Mouse (Mus musculus) mouse embryonic stem cell (cell line): ENCODE measurements at regions not wholly inside any gene's neighbourhood (a gene's known extent, or its start where the extent isn't known, plus 50 kb on each side); places are given as distances from the start of the nearest gene placed in this dataset.

Experiments
- in situ Hi-C, 2 experiments: fragments of 300-500 bp; cut with MboI; formaldehyde crosslinking; loops; 1 replicate in 1 of 2; 3 replicates in 1 of 2; pipeline ENCODE4 v1.14.3; 2019 to 2020; ENCODE audit warnings: low sequenced_read_pairs in 2 of 2, low pct_unique_long_range_greater_than_20kb in 1 of 2, mixed read lengths in 1 of 2; ENCODE audit not compliant: unreplicated experiment in 1 of 2

DNA sequence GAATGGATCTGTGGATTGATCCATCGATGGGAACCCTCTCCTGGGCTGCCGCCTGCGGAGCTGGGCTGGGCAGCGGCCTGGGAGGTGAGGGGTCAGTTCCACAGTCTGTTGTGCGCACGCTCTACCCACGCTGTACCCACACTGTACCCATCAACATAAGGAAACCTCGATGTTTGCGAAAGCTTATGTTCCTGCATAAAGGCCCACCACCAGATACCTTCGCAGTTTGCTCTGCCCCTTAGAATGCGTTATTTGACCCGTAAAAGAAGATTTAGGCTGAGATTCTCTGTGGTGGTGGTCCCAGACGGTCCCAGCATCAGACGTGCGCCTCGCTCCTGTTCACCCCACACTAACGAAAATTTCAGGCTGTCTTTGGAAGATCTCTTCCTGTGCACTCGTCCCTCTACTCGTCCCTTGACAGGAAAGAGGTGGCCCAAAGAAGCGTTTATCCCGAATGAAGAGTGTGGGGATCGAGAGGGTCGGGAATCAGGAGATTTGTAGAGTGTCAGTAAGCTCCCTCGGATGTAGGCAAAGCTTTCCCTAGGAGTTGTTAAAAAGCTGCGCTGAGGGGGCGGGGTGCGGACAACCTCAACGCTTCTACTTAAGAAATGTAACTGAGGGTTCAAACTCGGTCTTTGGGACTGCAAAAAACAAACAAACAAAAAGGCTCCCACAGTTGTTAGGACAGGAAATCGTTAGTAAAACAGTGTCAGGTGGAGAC, 123.9 kb downstream of the Tmem161b start:
- in situ Hi-C loops, result loop anchor here (5.0 to 10.0 kb wide), 2 partner anchors 609 to 611 kb away; no protein-coding TSS in a partner anchor

GRCm38 (mm10) chr13:84346569-84346968, 124.5 kb downstream of the Tmem161b start:
- in situ Hi-C loops, result loop anchor here (5.0 to 10.0 kb wide), 2 partner anchors 609 to 612 kb away; no protein-coding TSS in a partner anchor

DNA sequence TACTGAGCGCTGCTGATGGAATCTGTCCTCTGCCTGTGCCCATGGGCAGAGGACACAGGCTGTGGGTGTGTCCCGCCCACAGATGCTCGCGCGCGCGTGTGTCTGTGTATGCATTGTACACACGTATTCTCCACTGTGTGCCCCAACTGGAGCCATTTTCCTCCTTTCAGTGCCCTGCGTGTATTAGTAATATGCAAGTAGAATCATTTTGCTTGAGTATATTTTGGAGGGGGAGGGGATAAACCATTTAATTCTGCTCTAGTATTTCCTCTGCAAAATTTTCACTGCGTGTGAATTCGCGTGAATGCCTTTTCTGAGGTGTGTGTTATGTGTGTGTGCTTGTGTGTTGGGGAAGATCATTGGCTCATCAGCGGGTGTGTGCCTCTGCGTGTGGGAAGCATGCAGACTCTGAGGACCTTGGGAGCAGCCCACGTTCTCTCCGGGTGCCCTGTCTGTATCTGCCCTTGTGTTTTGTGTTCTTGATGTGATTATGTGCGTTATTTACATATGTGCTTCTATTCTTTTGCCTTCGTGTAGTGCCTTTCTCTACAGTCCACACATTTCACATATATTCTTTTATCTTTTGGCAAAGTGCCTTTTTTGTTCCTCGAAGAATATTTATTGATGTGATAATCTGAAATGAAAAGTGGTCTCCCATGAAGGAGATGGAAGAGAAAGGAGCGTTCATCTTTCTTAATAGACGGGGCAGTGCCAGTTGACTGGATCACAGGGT, 125.3 kb downstream of the Tmem161b start:
- in situ Hi-C loops, result loop anchor here (5.0 to 10.0 kb wide), 2 partner anchors 610 to 613 kb away; no protein-coding TSS in a partner anchor

GRCm38 (mm10) chr13:84347914-84348700, 126.0 kb downstream of the Tmem161b start:
- in situ Hi-C loops, result loop anchor here (5.0 to 10.0 kb wide), 2 partner anchors 611 to 613 kb away; no protein-coding TSS in a partner anchor

DNA sequence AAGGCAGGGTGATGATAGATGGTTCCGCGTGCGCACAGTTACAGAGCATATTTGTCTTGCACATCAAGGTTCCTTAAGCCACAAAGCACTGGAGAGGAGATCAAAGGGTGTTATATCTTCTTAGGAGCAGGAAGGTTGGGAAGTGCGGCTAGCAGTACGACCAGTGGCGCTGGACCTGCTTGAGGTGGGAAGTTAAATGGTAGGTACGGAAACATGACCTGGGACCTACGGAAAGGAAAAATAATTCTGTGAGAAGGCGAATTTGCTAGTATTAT, 126.5 kb downstream of the Tmem161b start:
- in situ Hi-C loops, result loop anchor here (5.0 to 10.0 kb wide), 2 partner anchors 611 to 614 kb away; no protein-coding TSS in a partner anchor

DNA sequence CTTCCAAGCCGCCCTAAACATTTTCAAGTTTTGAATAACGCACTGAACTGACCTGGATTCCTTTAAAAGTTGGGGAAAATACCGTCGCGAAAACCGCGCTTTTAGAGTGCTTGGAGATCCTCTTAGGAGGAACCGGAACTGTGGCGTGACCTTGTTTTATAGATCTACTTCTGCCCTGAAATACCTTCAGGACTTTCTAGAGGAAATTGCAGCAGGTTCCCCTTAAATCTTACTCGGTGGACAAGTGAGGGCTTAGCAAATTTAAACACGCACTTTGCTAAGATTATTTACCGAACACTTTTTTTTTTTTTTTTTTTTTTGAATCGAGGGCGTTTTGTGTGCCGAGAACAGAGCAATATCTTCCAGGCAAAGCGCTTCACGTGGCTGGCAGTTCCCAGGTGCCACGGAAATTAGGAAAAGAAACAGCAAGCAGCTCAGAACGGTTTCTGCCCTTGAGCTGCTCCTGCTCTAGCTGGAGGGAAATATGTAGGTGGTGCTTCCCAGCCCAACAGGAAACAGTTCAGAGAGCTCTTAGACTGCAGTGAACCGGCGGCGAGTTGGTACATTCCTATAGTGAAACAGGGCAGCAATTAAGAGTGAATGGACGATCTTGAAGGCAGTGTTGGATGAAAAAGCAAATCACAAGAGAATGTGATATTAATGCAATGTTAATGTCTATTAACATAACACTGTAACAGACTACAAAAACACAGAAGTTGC, 127.1 kb downstream of the Tmem161b start:
- in situ Hi-C loops, result loop anchor here (5.0 to 10.0 kb wide), 2 partner anchors 612 to 614 kb away; no protein-coding TSS in a partner anchor

GRCm38 (mm10) chr13:84349721-84350040, 127.6 kb downstream of the Tmem161b start:
- in situ Hi-C loops, result loop anchor here (5.0 to 10.0 kb wide), 2 partner anchors 612 to 615 kb away; no protein-coding TSS in a partner anchor

- in situ Hi-C loops, result no loop called here
Measured at GRCm38 (mm10) chr13:84350791-84351190, 128.7 kb downstream of the Tmem161b start.

DNA sequence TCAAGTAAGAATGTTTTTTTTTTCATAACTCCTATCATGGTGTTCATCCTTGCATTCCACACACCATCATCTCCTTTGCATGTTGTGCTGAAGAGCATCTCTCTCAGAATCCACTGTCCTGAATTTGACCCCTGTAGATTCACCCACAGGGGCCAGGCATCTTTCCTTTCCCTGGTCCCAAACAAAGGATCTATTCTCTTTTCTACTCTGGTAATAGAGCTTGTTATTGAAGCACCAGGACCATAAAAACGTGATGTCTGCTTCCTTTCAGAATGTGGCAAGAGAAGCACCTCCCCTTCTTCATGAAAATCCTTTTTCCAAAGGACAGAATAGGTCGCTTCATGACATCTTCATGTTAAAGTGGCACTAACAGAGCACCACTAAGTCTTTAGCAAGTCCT, 134.4 kb downstream of the Tmem161b start:
- in situ Hi-C loops, result no loop called here

- in situ Hi-C loops, result no loop called here
Measured at GRCm38 (mm10) chr13:84360536-84360935, 138.4 kb downstream of the Tmem161b start.

DNA sequence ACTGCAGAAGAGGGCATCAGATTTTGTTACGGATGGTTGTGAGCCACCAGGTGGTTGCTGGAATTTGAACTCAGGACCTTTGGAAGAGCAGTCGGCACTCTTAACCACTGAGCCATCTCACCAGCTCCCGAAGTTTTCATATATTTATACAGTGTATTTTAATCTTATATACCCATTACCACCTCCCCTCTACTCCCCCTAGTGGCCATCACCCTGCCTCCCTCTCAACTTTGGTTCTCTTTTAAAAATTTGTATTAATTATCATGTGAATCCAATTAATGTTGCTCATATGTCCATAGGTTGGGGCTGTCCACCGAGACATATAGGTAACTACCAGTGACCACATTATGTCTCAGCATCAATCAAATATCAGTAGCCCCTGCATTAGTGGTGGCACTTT, 142.0 kb downstream of the Tmem161b start:
- in situ Hi-C loops, result no loop called here

- in situ Hi-C loops, result no loop called here
Measured at GRCm38 (mm10) chr13:84365503-84365902, 143.4 kb downstream of the Tmem161b start.

GRCm38 (mm10) chr13:84366017-84366416, 143.9 kb downstream of the Tmem161b start:
- in situ Hi-C loops, result no loop called here

DNA sequence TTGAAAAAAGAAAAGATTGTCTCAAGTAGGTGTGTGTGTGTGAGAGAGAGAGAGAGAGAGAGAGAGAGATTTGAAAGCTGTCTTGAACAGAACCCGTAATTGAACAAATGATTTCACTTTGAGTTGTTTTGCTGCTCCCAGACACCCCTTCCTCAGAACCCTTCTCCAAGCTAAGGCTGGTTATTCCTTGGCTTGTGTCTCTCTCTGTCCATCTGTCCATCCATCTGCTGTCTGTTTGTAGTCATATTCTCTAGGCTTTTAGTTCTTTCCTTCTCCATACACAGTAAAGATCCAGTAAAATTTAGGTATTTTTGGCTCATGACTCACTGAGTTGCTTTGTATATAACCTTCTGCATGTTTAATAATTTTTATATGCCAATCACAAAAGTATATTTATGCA, 144.7 kb downstream of the Tmem161b start:
- in situ Hi-C loops, result no loop called here

- in situ Hi-C loops, result no loop called here
Measured at GRCm38 (mm10) chr13:84368225-84368624, 146.1 kb downstream of the Tmem161b start.

- in situ Hi-C loops, result no loop called here
Measured at GRCm38 (mm10) chr13:84374711-84375257, 152.7 kb downstream of the Tmem161b start.

DNA sequence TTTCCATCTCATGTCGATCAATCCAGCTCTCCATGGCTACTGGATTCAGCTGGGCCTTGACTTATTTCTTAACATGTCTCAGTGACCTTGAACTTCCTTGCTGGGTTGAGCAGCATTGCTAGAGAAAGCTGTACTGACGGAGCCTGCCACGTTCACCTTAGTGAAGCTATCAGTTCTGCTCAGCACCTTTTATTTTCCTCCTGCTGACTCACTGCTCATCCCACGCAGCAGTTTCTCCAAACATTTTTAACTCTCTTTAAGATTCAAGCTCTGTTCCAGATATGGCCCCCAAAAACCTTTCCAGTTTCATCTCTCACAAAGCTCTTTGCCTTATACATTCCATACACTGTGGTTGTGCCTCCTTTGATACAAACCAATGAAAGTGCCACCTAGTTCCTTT, 153.8 kb downstream of the Tmem161b start:
- in situ Hi-C loops, result no loop called here
